Mouse (Mus musculus): Measurements from ENCODE around the gene Tmem206.

DNA sequence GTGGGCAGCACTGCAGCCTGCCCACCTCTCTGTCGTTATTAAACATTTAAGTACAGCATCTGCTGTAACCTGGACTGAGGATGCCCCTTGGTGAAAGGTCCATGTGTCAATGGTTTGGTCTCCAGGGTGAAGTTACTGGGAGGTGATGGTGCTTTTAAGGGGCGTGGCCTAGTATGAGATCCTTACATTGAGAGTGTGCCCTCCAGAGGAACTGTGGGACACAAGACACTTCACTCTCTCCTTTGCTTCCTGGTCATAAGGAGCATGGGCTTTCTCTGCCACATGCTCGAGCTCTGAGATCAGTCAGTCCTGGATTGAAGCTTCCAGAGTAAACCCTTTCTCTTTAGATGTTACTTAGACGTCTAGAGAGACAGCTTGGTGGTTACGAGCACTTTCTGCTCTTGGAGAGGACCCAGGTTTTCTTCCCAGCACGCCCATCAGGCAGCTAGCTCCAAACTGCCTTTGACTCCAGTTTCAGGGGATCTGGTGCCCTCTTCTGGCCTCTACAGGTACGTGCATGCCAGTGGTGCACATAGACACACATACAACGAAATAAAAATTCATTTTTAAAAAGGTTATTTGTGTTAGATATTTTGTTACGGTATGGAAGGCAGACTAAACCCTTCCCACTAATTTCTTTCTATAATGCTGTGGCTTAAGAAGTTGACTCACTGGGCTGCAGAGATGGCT is 17.8 kb upstream of the Tmem206 start:
- TF ChIP-seq MAFK (IDR thresholded peaks at IDR 0.05; ENCODE audit: insufficient read depth, low read depth, low read length) (no peak), ZNF384 (IDR thresholded peaks at IDR 0.05; ENCODE audit: low read depth, low read length) (no peak), HCFC1 (IDR thresholded peaks at IDR 0.05; ENCODE audit: borderline replicate concordance, insufficient read depth, low read length) (no peak)
